Mouse (Mus musculus) spleen, adult 2 months (tissue): ENCODE measurements around the gene Glis2.

ENCODE experiments used
- CTCF ChIP-seq: fragments of 200-500 bp; IDR thresholded peaks from 2 replicates; pipeline ENCODE4 v1.5.1; 2011; ENCODE audit warnings: mild to moderate bottlenecking, inconsistent platforms; ENCODE audit not compliant: insufficient read depth, insufficient read length, insufficient replicate concordance; ENCODE audit errors: extremely low read depth
- POLR2A ChIP-seq: fragments of 200-500 bp; IDR thresholded peaks from 2 replicates; pipeline ENCODE4 v1.6.1; 2011; ENCODE audit warnings: low read depth, low read length, inconsistent platforms

DNA sequence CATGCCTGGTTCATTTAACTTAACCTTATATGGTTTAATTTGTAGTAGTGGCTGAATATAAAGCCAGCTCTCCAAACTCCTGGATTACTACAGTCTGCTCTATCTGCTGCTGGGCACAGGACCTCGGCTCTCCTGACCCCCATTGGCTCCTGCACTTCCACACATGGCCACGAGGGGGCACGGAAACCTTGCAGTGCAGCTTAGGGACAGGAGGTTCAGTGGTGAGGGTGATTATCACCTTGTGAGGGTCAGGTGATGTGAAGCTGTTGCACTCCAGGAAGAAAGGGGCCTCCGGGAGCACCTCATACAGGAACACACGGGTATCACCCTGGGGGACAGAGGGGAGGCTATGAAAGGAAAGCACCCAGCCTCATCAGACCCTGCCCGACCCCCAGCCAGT is 35.4 kb downstream of the Glis2 start:
- TF ChIP-seq POLR2A (no peak), CTCF (peak; percentile 96)
